8 mouse cellular contexts compared by ENCODE assay signal in genomic region chr15:102625687-102626055, GRCm38 (mm10). TPM values are rescaled to one million over a fixed set of nuclear protein-coding genes. Genes with fewer than 3 reads are reported as not detected.
DNase-seq lines count a peak whose midpoint lies in the region; ATAC-seq and TF ChIP-seq lines count a peak whose summit lies in the region.

No protein-coding gene starts in this region.

- peak overlapping the region; percentile 53 for H3K9ac ChIP-seq in heart, adult 2 months (ENCODE audit: low read depth, low read length)
- H3K9ac ChIP-seq in intestine, embryonic 15.5 days: peak overlapping the region; percentile 88
- peak overlapping the region; percentile 74 for H3K9ac ChIP-seq in midbrain, embryonic 13.5 days (replicated peaks)

- 2% methylated on average over 18 of the region's 18 CpGs for WGBS in heart, adult 2 months
- WGBS in intestine, embryonic 15.5 days: under 1% methylated on average over 18 of the region's 18 CpGs
- under 1% methylated on average over 18 of the region's 18 CpGs for WGBS in midbrain, embryonic 13.5 days

- TF ChIP-seq POLR2A in heart, adult 2 months (IDR thresholded peaks at IDR 0.05; ENCODE audit: insufficient read depth, low read depth, low read length): no peak

- intact Hi-C loops in heart, adult 2 months (cut with DNase I): loop anchor here (2.0 to 5.0 kb wide), 2 partner anchors 45 to 97 kb away; partner anchors contain the start of gene Calcoco1
- intact Hi-C loops in heart, postnatal 10 days (cut with DNase I): loop anchor here (2.0 kb wide), 2 partner anchors 31 to 45 kb away; no protein-coding TSS in a partner anchor

- no peak; the same call in 1 of the 2 replicates for ATAC-seq in intestine, embryonic 15.5 days
- ATAC-seq in midbrain, embryonic 13.5 days: peak; percentile 40; the same call in 1 of the 2 replicates

- peak overlapping the region; percentile 99 for H3K27ac ChIP-seq in heart, adult 2 months
- peak overlapping the region; percentile 100 for H3K27ac ChIP-seq in intestine, embryonic 15.5 days
- peak overlapping the region; percentile 94 for H3K27ac ChIP-seq in midbrain, embryonic 13.5 days

- TF ChIP-seq CTCF in heart, adult 2 months (IDR thresholded peaks at IDR 0.05): no peak

- H3K36me3 ChIP-seq in heart, adult 2 months (ENCODE audit: control insufficient read depth, insufficient read depth, low read length): peaks cover 16% of the 10 kb centered on the region
- H3K36me3 ChIP-seq in intestine, embryonic 15.5 days: no peaks in the 10 kb centered on the region
- H3K36me3 ChIP-seq in midbrain, embryonic 13.5 days: no peaks in the 10 kb centered on the region

- peak overlapping the region; percentile 68 for H3K4me3 ChIP-seq in heart, adult 2 months
- peak overlapping the region; percentile 66 for H3K4me3 ChIP-seq in intestine, embryonic 15.5 days (replicated peaks)
- H3K4me3 ChIP-seq in midbrain, embryonic 13.5 days (replicated peaks): peak overlapping the region; percentile 65

- no peak for DNase-seq in heart, adult 2 months
- no peak for DNase-seq in heart, postnatal 10 days
- peak; percentile 10 for DNase-seq in urinary bladder, postnatal 10 days (ENCODE audit: low spot score)
- no peak for DNase-seq in urinary bladder, adult 2 months (ENCODE audit: low spot score)
- DNase-seq in frontal cortex, postnatal 25 days (ENCODE audit: low spot score in 2 of 2): no peak
- no peak for DNase-seq in urinary bladder, postnatal 36 days (ENCODE audit: low spot score in 2 of 2)

- no peaks in the 10 kb centered on the region for H3K9me3 ChIP-seq in intestine, embryonic 15.5 days
- no peaks in the 10 kb centered on the region for H3K9me3 ChIP-seq in midbrain, embryonic 13.5 days

- TF ChIP-seq EP300 in heart, adult 2 months (IDR thresholded peaks at IDR 0.05; ENCODE audit: insufficient read depth, low read depth, low read length): no peak

- H3K4me1 ChIP-seq in heart, adult 2 months (ENCODE audit: control insufficient read depth, insufficient read depth, low read length): peaks cover 8% of the 10 kb centered on the region
- peaks cover 4% of the 10 kb centered on the region for H3K4me1 ChIP-seq in intestine, embryonic 15.5 days (replicated peaks)
- H3K4me1 ChIP-seq in midbrain, embryonic 13.5 days (replicated peaks): peaks cover 19% of the 10 kb centered on the region

- peaks cover 7% of the 10 kb centered on the region for H3K79me2 ChIP-seq in heart, adult 2 months (replicated peaks; ENCODE audit: control insufficient read depth, insufficient read depth, low read length)

- H3K4me2 ChIP-seq in intestine, embryonic 15.5 days (replicated peaks): peak overlapping the region; percentile 88
- H3K4me2 ChIP-seq in midbrain, embryonic 13.5 days (replicated peaks): peak overlapping the region; percentile 82

- no peaks in the 10 kb centered on the region for H3K27me3 ChIP-seq in heart, adult 2 months (ENCODE audit: control insufficient read depth, insufficient read depth, low read length)
- no peaks in the 10 kb centered on the region for H3K27me3 ChIP-seq in intestine, embryonic 15.5 days (replicated peaks)
- no peaks in the 10 kb centered on the region for H3K27me3 ChIP-seq in midbrain, embryonic 13.5 days

RNA-seq across cellular contexts. Expression of gene Atf7, which starts 0.4 kb away (rescaled TPM):
- total RNA-seq in heart, adult 2 months (2021): 10 to 100 TPM; 49.9 TPM
- polyA plus RNA-seq in heart, adult 2 months (2012; rRNA removed): 77.6 and 122 TPM in 2 replicates
- 10 to 100 TPM; 71.3 to 79.2 TPM for total RNA-seq in heart, postnatal 10 days (2021)
- polyA plus RNA-seq in urinary bladder, adult 2 months (2012; rRNA removed): 71.2 and 80.6 TPM in 2 replicates
- 25.9 and 31.8 TPM in 2 replicates for polyA plus RNA-seq in intestine, embryonic 15.5 days (2015; fragmentation: Nextera tagmentation; extraction: Ambion mirVana)
- polyA plus RNA-seq in midbrain, embryonic 13.5 days (2015; fragmentation: Nextera tagmentation; extraction: Ambion mirVana): 15.9 and 22.1 TPM in 2 replicates

RNA-seq across cellular contexts. Expression of gene Gm28047, which starts 0.8 kb away (rescaled TPM):
- 1 to 10 TPM in 1 of 2 experiments, under 1 TPM in 1; 0.36 to 1.3 TPM for total RNA-seq in heart, adult 2 months (2021)
- polyA plus RNA-seq in heart, adult 2 months (2012; rRNA removed): not detected in 2 replicates
- 1 to 10 TPM in 1 of 2 experiments, not detected in 1; 1.2 TPM for total RNA-seq in heart, postnatal 10 days (2021)
- 0.10 and 0.17 TPM in 2 replicates for polyA plus RNA-seq in urinary bladder, adult 2 months (2012; rRNA removed)
- polyA plus RNA-seq in intestine, embryonic 15.5 days (2015; fragmentation: Nextera tagmentation; extraction: Ambion mirVana): 0.57 TPM in 1 of 2 replicates, not detected in the other
- polyA plus RNA-seq in midbrain, embryonic 13.5 days (2015; fragmentation: Nextera tagmentation; extraction: Ambion mirVana): not detected in 2 replicates

RNA-seq across cellular contexts. Expression of gene Atp5g2, which starts 46.5 kb away (rescaled TPM):
- 10 to 100 TPM; 30.6 to 33.5 TPM for total RNA-seq in heart, adult 2 months (2021)
- polyA plus RNA-seq in heart, adult 2 months (2012; rRNA removed): 417 and 578 TPM in 2 replicates
- total RNA-seq in heart, postnatal 10 days (2021): 10 to 100 TPM; 31.1 to 47.4 TPM
- polyA plus RNA-seq in urinary bladder, adult 2 months (2012; rRNA removed): 363 and 422 TPM in 2 replicates
- polyA plus RNA-seq in intestine, embryonic 15.5 days (2015; fragmentation: Nextera tagmentation; extraction: Ambion mirVana): 68.2 and 73.2 TPM in 2 replicates
- 58.9 and 59.1 TPM in 2 replicates for polyA plus RNA-seq in midbrain, embryonic 13.5 days (2015; fragmentation: Nextera tagmentation; extraction: Ambion mirVana)
